Mouse (Mus musculus) Muller cell, postnatal 12 days (primary cell): ENCODE data around the gene Fgd4.

Source experiments
- DNase-seq: peaks from one replicate; pipeline ENCODE4 v3.0.0-alpha.2; 2015; ENCODE audit errors: inconsistent ontology term

Gene Fgd4

GRCm38 (mm10) chr16:16600461-16600860, at the start of gene Fgd4:
Fgd4 (minus strand) TSS chr16:16600549.
- no peak for DNase-seq

GRCm38 (mm10) chr16:16645148-16645547, 44.8 kb upstream of the Fgd4 start:
- DNase-seq: no peak

GRCm38 (mm10) chr16:16633730-16634129, 33.4 kb upstream of the Fgd4 start:
- DNase-seq: no peak

GRCm38 (mm10) chr16:16599586-16600401, 555 bp downstream of the Fgd4 start:
- peak; percentile 72 for DNase-seq

GRCm38 (mm10) chr16:16596582-16596981, 3.8 kb downstream of the Fgd4 start:
- no peak for DNase-seq

- DNase-seq: peak; percentile 48
These were observed 7.7 kb downstream of the Fgd4 start for GRCm38 (mm10) chr16:16592622-16593021.

- DNase-seq: peak; percentile 62
These were observed 15.8 kb downstream of the Fgd4 start for GRCm38 (mm10) chr16:16584409-16585032.

- DNase-seq: no peak
These were observed 23.8 kb downstream of the Fgd4 start for GRCm38 (mm10) chr16:16576556-16576955.

GRCm38 (mm10) chr16:16574508-16574907, 25.8 kb downstream of the Fgd4 start:
- DNase-seq: no peak

GRCm38 (mm10) chr16:16573167-16573566, 27.2 kb downstream of the Fgd4 start:
- DNase-seq: no peak

- no peak for DNase-seq
These were observed 29.0 kb downstream of the Fgd4 start for GRCm38 (mm10) chr16:16571356-16571755.

GRCm38 (mm10) chr16:16566786-16567185, 33.6 kb downstream of the Fgd4 start:
- DNase-seq: peak; percentile 65

GRCm38 (mm10) chr16:16566215-16566614, 34.1 kb downstream of the Fgd4 start:
- DNase-seq: no peak

- DNase-seq: no peak
These were observed 34.6 kb downstream of the Fgd4 start for GRCm38 (mm10) chr16:16565786-16566185.

GRCm38 (mm10) chr16:16560718-16561117, 39.6 kb downstream of the Fgd4 start:
- no peak for DNase-seq

- peak; percentile 93 for DNase-seq
These were observed 40.3 kb downstream of the Fgd4 start for GRCm38 (mm10) chr16:16559878-16560531.

GRCm38 (mm10) chr16:16559016-16559877, 41.1 kb downstream of the Fgd4 start:
- DNase-seq: peak; percentile 36

- DNase-seq: no peak
These were observed 42.6 kb downstream of the Fgd4 start for GRCm38 (mm10) chr16:16557738-16558137.

GRCm38 (mm10) chr16:16554098-16554497, 46.3 kb downstream of the Fgd4 start:
- DNase-seq: peak; percentile 22

- DNase-seq: no peak
These were observed 48.2 kb downstream of the Fgd4 start for GRCm38 (mm10) chr16:16552197-16552596.

GRCm38 (mm10) chr16:16549105-16549504, 51.2 kb downstream of the Fgd4 start:
- DNase-seq: no peak

GRCm38 (mm10) chr16:16546657-16547056, 53.7 kb downstream of the Fgd4 start:
- DNase-seq: no peak
